Mouse (Mus musculus): Measurements from ENCODE around the gene Phgr1.

Phgr1 gene

GRCm38 (mm10) chr2:118779065-118779464 lies 6.5 kb downstream of the Phgr1 start:
- DNase-seq (ENCODE audit: low spot score in 2 of 2) = no peak

- DNase-seq (ENCODE audit: low spot score in 2 of 2) = peak; percentile 70 to 80
Observed at GRCm38 (mm10) chr2:118779504-118780480, 7.2 kb downstream of the Phgr1 start, which contains the start of gene Disp2. Gene Disp2, plus strand, starts transcription at chr2:118779719.

- no peak for DNase-seq (ENCODE audit: low spot score in 2 of 2)
Observed at GRCm38 (mm10) chr2:118781115-118781514, 8.5 kb downstream of the Phgr1 start.

GRCm38 (mm10) chr2:118782303-118782702 lies 9.7 kb downstream of the Phgr1 start:
- DNase-seq (ENCODE audit: low spot score in 2 of 2) = no peak

GRCm38 (mm10) chr2:118783093-118783492 lies 10.5 kb downstream of the Phgr1 start:
- DNase-seq (ENCODE audit: low spot score in 2 of 2) = no peak

GRCm38 (mm10) chr2:118783663-118784062 lies 11.1 kb downstream of the Phgr1 start:
- no peak for DNase-seq (ENCODE audit: low spot score in 2 of 2)

- no peak for DNase-seq (ENCODE audit: low spot score in 2 of 2)
Observed at GRCm38 (mm10) chr2:118786525-118786924, 14.0 kb downstream of the Phgr1 start.

GRCm38 (mm10) chr2:118789501-118789900 lies 16.9 kb downstream of the Phgr1 start:
- no peak for DNase-seq (ENCODE audit: low spot score in 2 of 2)

- no peak for DNase-seq (ENCODE audit: low spot score in 2 of 2)
Observed at GRCm38 (mm10) chr2:118790221-118790550, 17.6 kb downstream of the Phgr1 start.

GRCm38 (mm10) chr2:118790551-118791525 lies 18.3 kb downstream of the Phgr1 start:
- peak; percentile 33 to 41 for DNase-seq (ENCODE audit: low spot score in 2 of 2)

GRCm38 (mm10) chr2:118791591-118792258 lies 19.2 kb downstream of the Phgr1 start:
- no peak for DNase-seq (ENCODE audit: low spot score in 2 of 2)

GRCm38 (mm10) chr2:118792259-118792613 lies 19.7 kb downstream of the Phgr1 start:
- DNase-seq (ENCODE audit: low spot score in 2 of 2) = no peak

- DNase-seq (ENCODE audit: low spot score in 2 of 2) = no peak
Observed at GRCm38 (mm10) chr2:118793636-118794035, 21.1 kb downstream of the Phgr1 start.

GRCm38 (mm10) chr2:118802542-118803118 lies 30.1 kb downstream of the Phgr1 start:
- no peak for DNase-seq (ENCODE audit: low spot score in 2 of 2)

GRCm38 (mm10) chr2:118804474-118804873 lies 31.9 kb downstream of the Phgr1 start:
- no peak for DNase-seq (ENCODE audit: low spot score in 2 of 2)

GRCm38 (mm10) chr2:118805137-118805536 lies 32.6 kb downstream of the Phgr1 start:
- DNase-seq (ENCODE audit: low spot score in 2 of 2) = no peak

- no peak for DNase-seq (ENCODE audit: low spot score in 2 of 2)
Observed at GRCm38 (mm10) chr2:118805756-118806155, 33.2 kb downstream of the Phgr1 start.

GRCm38 (mm10) chr2:118806860-118807259 lies 34.3 kb downstream of the Phgr1 start:
- DNase-seq (ENCODE audit: low spot score in 2 of 2) = no peak

- no peak for DNase-seq (ENCODE audit: low spot score in 2 of 2)
Observed at GRCm38 (mm10) chr2:118810861-118811260, 38.3 kb downstream of the Phgr1 start.

- DNase-seq (ENCODE audit: low spot score in 2 of 2) = no peak
Observed at GRCm38 (mm10) chr2:118812724-118813123, 40.2 kb downstream of the Phgr1 start.
